Mouse (Mus musculus) erythroblast, embryonic 14.5 days (primary cell): Measurements from ENCODE around the gene Actg1. TPM values are rescaled to one million over a fixed set of nuclear protein-coding genes. Genes with fewer than 3 reads are reported as not detected.
A peak's percentile ranks its signal among the peaks of the same experiment; 100 is the strongest.

ENCODE experiments used
- H3K27me3 ChIP-seq: 2 replicates; pipeline ENCODE4 v1.6.1; 2012; ENCODE audit warnings: inconsistent platforms; ENCODE audit not compliant: control insufficient read depth
- H3K36me3 ChIP-seq: 2 replicates; pipeline ENCODE4 v1.6.1; 2012; ENCODE audit warnings: mild to moderate bottlenecking, inconsistent platforms; ENCODE audit not compliant: control insufficient read depth
- H3K4me1 ChIP-seq: 2 replicates; pipeline ENCODE4 v1.6.1; 2012; ENCODE audit warnings: inconsistent platforms; ENCODE audit not compliant: control insufficient read depth
- H3K4me3 ChIP-seq: replicated peaks from 2 replicates; pipeline ENCODE3; 2012; ENCODE audit warnings: moderate library complexity, mild to moderate bottlenecking, inconsistent platforms
- H3K9me3 ChIP-seq: 2 replicates; pipeline ENCODE4 v1.6.1; 2012; ENCODE audit warnings: low read length, inconsistent platforms, mixed read lengths; ENCODE audit not compliant: control insufficient read depth
- GATA1 ChIP-seq: IDR thresholded peaks from 2 replicates; pipeline ENCODE4 v1.6.1; 2012; ENCODE audit warnings: low read length, inconsistent platforms, mixed read lengths
- TAL1 ChIP-seq: IDR thresholded peaks from 3 replicates; pipeline ENCODE4 v1.6.1; 2012; ENCODE audit warnings: low read length, inconsistent platforms, mixed read lengths
- polyA plus RNA-seq: library from polyadenylated mRNA; stranded (reverse); fragments of >175 nt; gene quantifications from 2 replicates; pipeline ENCODE4 v1.2.3, GENCODE M21; 2012

Gene Actg1
- polyA plus RNA-seq = 9.0 TPM in 2 replicates

GRCm38 (mm10) chr11:120347791-120348683, at the start of gene Actg1:
Gene Actg1 (minus strand): TSS chr11:120348542.
- H3K27me3 ChIP-seq = peaks cover 36% of the 10 kb centered on the region
- peaks cover 65% of the 10 kb centered on the region for H3K4me1 ChIP-seq
- H3K9me3 ChIP-seq = no peaks in the 10 kb centered on the region
- TF ChIP-seq TAL1 = no peak
- no peak for TF ChIP-seq GATA1
- peaks cover 17% of the 10 kb centered on the region for H3K36me3 ChIP-seq
- peak within 1 kb of the TSS; percentile 97 for H3K4me3 ChIP-seq

GRCm38 (mm10) chr11:120397602-120398001, 49.3 kb upstream of the Actg1 start:
- Histone ChIP-seq H3K36me3 (peaks cover 98% of the 10 kb centered on the region), H3K27me3 (no peaks in the 10 kb centered on the region), H3K9me3 (no peaks in the 10 kb centered on the region), H3K4me1 (peaks cover 28% of the 10 kb centered on the region), H3K4me3 (no peak overlapping the region)
- no peak for TF ChIP-seq TAL1
- no peak for TF ChIP-seq GATA1

- TF ChIP-seq GATA1 (no peak), TAL1 (no peak)
- H3K4me1 ChIP-seq = peaks cover 24% of the 10 kb centered on the region
- H3K36me3 ChIP-seq = peaks cover 92% of the 10 kb centered on the region
- H3K9me3 ChIP-seq = no peaks in the 10 kb centered on the region
- H3K27me3 ChIP-seq = no peaks in the 10 kb centered on the region
- H3K4me3 ChIP-seq = no peak overlapping the region
Measured at GRCm38 (mm10) chr11:120395661-120396060, 47.3 kb upstream of the Actg1 start.

GRCm38 (mm10) chr11:120388580-120388979, 40.2 kb upstream of the Actg1 start:
- Histone ChIP-seq H3K4me3 (no peak overlapping the region), H3K4me1 (peaks cover 5% of the 10 kb centered on the region), H3K36me3 (peaks cover 86% of the 10 kb centered on the region), H3K27me3 (no peaks in the 10 kb centered on the region), H3K9me3 (no peaks in the 10 kb centered on the region)
- TF ChIP-seq GATA1 = no peak

- no peaks in the 10 kb centered on the region for H3K27me3 ChIP-seq
- H3K9me3 ChIP-seq = no peaks in the 10 kb centered on the region
- peaks cover 86% of the 10 kb centered on the region for H3K36me3 ChIP-seq
- no peak for TF ChIP-seq TAL1
- no peak for TF ChIP-seq GATA1
- peaks cover 9% of the 10 kb centered on the region for H3K4me1 ChIP-seq
- no peak overlapping the region for H3K4me3 ChIP-seq
Measured at GRCm38 (mm10) chr11:120387157-120387556, 38.8 kb upstream of the Actg1 start.

GRCm38 (mm10) chr11:120386632-120387031, 38.3 kb upstream of the Actg1 start:
- H3K9me3 ChIP-seq = no peaks in the 10 kb centered on the region
- no peaks in the 10 kb centered on the region for H3K27me3 ChIP-seq
- peaks cover 9% of the 10 kb centered on the region for H3K4me1 ChIP-seq
- TF ChIP-seq GATA1 (no peak), TAL1 (no peak)
- H3K4me3 ChIP-seq = no peak overlapping the region
- peaks cover 86% of the 10 kb centered on the region for H3K36me3 ChIP-seq

GRCm38 (mm10) chr11:120382509-120382908, 34.2 kb upstream of the Actg1 start:
- H3K36me3 ChIP-seq = peaks cover 83% of the 10 kb centered on the region
- H3K4me1 ChIP-seq = peaks cover 26% of the 10 kb centered on the region
- no peak overlapping the region for H3K4me3 ChIP-seq
- TF ChIP-seq GATA1 (no peak), TAL1 (no peak)
- H3K27me3 ChIP-seq = no peaks in the 10 kb centered on the region
- H3K9me3 ChIP-seq = no peaks in the 10 kb centered on the region

- Histone ChIP-seq H3K27me3 (no peaks in the 10 kb centered on the region), H3K36me3 (peaks cover 83% of the 10 kb centered on the region)
- TF ChIP-seq TAL1 = no peak
Measured at GRCm38 (mm10) chr11:120381157-120381556, 32.8 kb upstream of the Actg1 start.

GRCm38 (mm10) chr11:120380271-120380670, 31.9 kb upstream of the Actg1 start:
- H3K27me3 ChIP-seq = no peaks in the 10 kb centered on the region
- H3K4me3 ChIP-seq = no peak overlapping the region
- H3K4me1 ChIP-seq = peaks cover 31% of the 10 kb centered on the region
- peaks cover 80% of the 10 kb centered on the region for H3K36me3 ChIP-seq
- TF ChIP-seq GATA1 (no peak), TAL1 (no peak)
- H3K9me3 ChIP-seq = no peaks in the 10 kb centered on the region

More at GRCm38 (mm10) chr11:120381157-120381556, 32.8 kb upstream of the Actg1 start:
- no peak overlapping the region for H3K4me3 ChIP-seq
- H3K4me1 ChIP-seq = peaks cover 31% of the 10 kb centered on the region
- H3K9me3 ChIP-seq = no peaks in the 10 kb centered on the region
